Mouse (Mus musculus): ENCODE data around the gene Gstcd. TPM values are rescaled to one million over a fixed set of nuclear protein-coding genes. Genes with fewer than 3 reads are reported as not detected.

Gene Gstcd
- polyA plus RNA-seq, 1 experiment, result 2.7 TPM

GRCm38 (mm10) chr3:132939006-132939405 lies 152.8 kb downstream of the Gstcd start:
- H3K4me1 ChIP-seq (ENCODE audit: control insufficient read depth, insufficient read depth, insufficient read length, low read length), result no peaks in the 10 kb centered on the region
- no peak overlapping the region for H3K27ac ChIP-seq (replicated peaks; ENCODE audit: low read depth, low read length)
- no peak overlapping the region for H3K4me3 ChIP-seq (ENCODE audit: insufficient read depth, low read depth, low read length)

- Histone ChIP-seq H3K4me3 (ENCODE audit: insufficient read depth, low read depth, low read length) (no peak overlapping the region), H3K27ac (replicated peaks; ENCODE audit: low read depth, low read length) (no peak overlapping the region), H3K4me1 (ENCODE audit: control insufficient read depth, insufficient read depth, insufficient read length, low read length) (no peaks in the 10 kb centered on the region)
Measured at GRCm38 (mm10) chr3:132934649-132935048, 157.2 kb downstream of the Gstcd start.

Other genes starting within 250 kb of the Gstcd start
- gene Npnt, start 141.7 kb downstream of the Gstcd start, polyA plus RNA-seq (2012; ENCODE audit: insufficient read depth, insufficient read length, missing spikeins), result 1.9 and 5.0 TPM in 2 replicates
- gene Ints12, start 193 bp downstream of the Gstcd start, polyA plus RNA-seq (2012; ENCODE audit: insufficient read depth, insufficient read length, missing spikeins), result 5.9 and 6.3 TPM in 2 replicates
- gene Arhgef38, start 142.9 kb upstream of the Gstcd start, polyA plus RNA-seq (2012; ENCODE audit: insufficient read depth, insufficient read length, missing spikeins), result not detected in 2 replicates
- 161 and 166 TPM in 2 replicates for gene Ppa2, start 218.1 kb upstream of the Gstcd start, polyA plus RNA-seq (2012; ENCODE audit: insufficient read depth, insufficient read length, missing spikeins)

All from brown adipose tissue, adult 24 weeks (tissue).